Mouse (Mus musculus) adrenal gland (tissue): ENCODE measurements at regions not wholly inside any gene's neighbourhood (a gene's known extent, or its start where the extent isn't known, plus 50 kb on each side); places are given as distances from the start of the nearest gene placed in this dataset.

Experiments
- intact Hi-C: fragments of 180-260 bp; cut with DNase I; formaldehyde crosslinking; loops from one replicate; pipeline ENCODE4 v1.15.1; 2025

GRCm38 (mm10) chr4:148723208-148723607 lies 80.1 kb downstream of the Gm572 start:
- intact Hi-C loops: no loop called here

GRCm38 (mm10) chr4:148723934-148724719 lies 80.1 kb upstream of the Casz1 start:
- intact Hi-C loops: no loop called here

GRCm38 (mm10) chr4:148728800-148729199 lies 75.4 kb upstream of the Casz1 start:
- intact Hi-C loops: no loop called here

GRCm38 (mm10) chr4:148731586-148731985 lies 72.6 kb upstream of the Casz1 start:
- intact Hi-C loops: no loop called here

GRCm38 (mm10) chr4:148734061-148734460 lies 70.2 kb upstream of the Casz1 start:
- intact Hi-C loops: no loop called here

GRCm38 (mm10) chr4:148734547-148734946 lies 69.7 kb upstream of the Casz1 start:
- intact Hi-C loops: no loop called here

GRCm38 (mm10) chr4:148738601-148739530 lies 65.4 kb upstream of the Casz1 start:
- intact Hi-C loops: no loop called here

- intact Hi-C loops: loop anchor here (2.0 to 5.0 kb wide), 3 partner anchors 160 to 332 kb away; no protein-coding TSS in a partner anchor
Measured at GRCm38 (mm10) chr4:148742549-148743413, 61.4 kb upstream of the Casz1 start.

- intact Hi-C loops: loop anchor here (2.0 to 5.0 kb wide), 3 partner anchors 159 to 331 kb away; no protein-coding TSS in a partner anchor
Measured at GRCm38 (mm10) chr4:148743414-148743844, 60.8 kb upstream of the Casz1 start.

GRCm38 (mm10) chr4:148744053-148744452 lies 60.2 kb upstream of the Casz1 start:
- intact Hi-C loops: loop anchor here (5.0 kb wide), 2 partner anchors 158 to 303 kb away; no protein-coding TSS in a partner anchor

- intact Hi-C loops: no loop called here
Measured at GRCm38 (mm10) chr4:148746460-148747314, 57.5 kb upstream of the Casz1 start.

GRCm38 (mm10) chr4:148747315-148747644 lies 56.9 kb upstream of the Casz1 start:
- intact Hi-C loops: no loop called here

GRCm38 (mm10) chr4:148750030-148750429 lies 54.2 kb upstream of the Casz1 start:
- intact Hi-C loops: no loop called here

GRCm38 (mm10) chr4:148751591-148751990 lies 52.6 kb upstream of the Casz1 start:
- intact Hi-C loops: no loop called here

GRCm38 (mm10) chr4:148752360-148753093 lies 51.7 kb upstream of the Casz1 start:
- intact Hi-C loops: no loop called here

GRCm38 (mm10) chr4:148753143-148753798 lies 51.0 kb upstream of the Casz1 start:
- intact Hi-C loops: no loop called here

- intact Hi-C loops: no loop called here
Measured at GRCm38 (mm10) chr4:148753849-148754248, 50.4 kb upstream of the Casz1 start.
